In genomic region chr2:5327533-5328250, GRCm38 (mm10) we compare ENCODE assay signal across 24 mouse cellular contexts.
DNase-seq lines count a peak whose midpoint lies in the region; ATAC-seq and TF ChIP-seq lines count a peak whose summit lies in the region.
"Had no signal": no experiment of that assay in that cellular context is flagged by ENCODE, and none has a peak within 500 bp of the region (broad histone marks: within the 10 kb centered on the region; RNA-seq: fewer than 3 reads in every experiment).

No protein-coding gene starts in this region.

- no peak overlapping the region for H3K27ac ChIP-seq in intestine, embryonic 14.5 days (ENCODE audit: low read depth)
- no peak overlapping the region for H3K27ac ChIP-seq in intestine, postnatal 0 days (ENCODE audit: low read depth, low read length)
- H3K27ac ChIP-seq in hindbrain, embryonic 13.5 days: peak overlapping the region; percentile 60
- no peak overlapping the region; the same call in 1 of the 2 replicates for H3K27ac ChIP-seq in neural tube, embryonic 15.5 days (replicated peaks)
- H3K27ac ChIP-seq: embryonic facial prominence, embryonic 15.5 days; forebrain, embryonic 12.5 days; layer of hippocampus, adult 2 months; left cerebral cortex, adult 2 months; limb, embryonic 12.5 days; lung, embryonic 15.5 days; midbrain, embryonic 15.5 days had no signal

- no peak for TF ChIP-seq CTCF in intestine, postnatal 0 days (IDR thresholded peaks at IDR 0.05; ENCODE audit: low read depth)
- no peak for TF ChIP-seq CTCF in brain, embryonic 14.5 days (IDR thresholded peaks at IDR 0.05; ENCODE audit: borderline replicate concordance, extremely low read depth, insufficient read depth, insufficient read length)

- H3K4me3 ChIP-seq in intestine, embryonic 14.5 days (ENCODE audit: low read depth, low read length): no peak overlapping the region
- H3K4me3 ChIP-seq in intestine, postnatal 0 days (ENCODE audit: low read depth, low read length): no peak overlapping the region
- H3K4me3 ChIP-seq in hindbrain, embryonic 13.5 days: no peak overlapping the region
- no peak overlapping the region for H3K4me3 ChIP-seq in neural tube, embryonic 15.5 days (replicated peaks)
- H3K4me3 ChIP-seq: embryonic facial prominence, embryonic 15.5 days; forebrain, embryonic 12.5 days; layer of hippocampus, adult 2 months; left cerebral cortex, adult 2 months; limb, embryonic 12.5 days; lung, embryonic 15.5 days; midbrain, embryonic 15.5 days had no signal

- 71% methylated on average over 12 of the region's 12 CpGs for WGBS in intestine, embryonic 14.5 days
- WGBS in intestine, postnatal 0 days: 74% methylated on average over 12 of the region's 12 CpGs
- WGBS in hindbrain, embryonic 13.5 days: 57% methylated on average over 12 of the region's 12 CpGs
- 69% methylated on average over 12 of the region's 12 CpGs for WGBS in neural tube, embryonic 15.5 days

- no peaks in the 10 kb centered on the region for H3K4me1 ChIP-seq in intestine, embryonic 14.5 days (replicated peaks; ENCODE audit: control insufficient read depth, insufficient read depth, low read length)
- no peaks in the 10 kb centered on the region for H3K4me1 ChIP-seq in intestine, postnatal 0 days (replicated peaks; ENCODE audit: control insufficient read depth, insufficient read depth, low read length)
- peaks cover 11% of the 10 kb centered on the region for H3K4me1 ChIP-seq in hindbrain, embryonic 13.5 days (replicated peaks)
- H3K4me1 ChIP-seq in neural tube, embryonic 15.5 days: 0 out of 2 replicates have a peak, but pooled peaks cover 3% of the 10 kb centered on the region
- H3K4me1 ChIP-seq: embryonic facial prominence, embryonic 15.5 days; limb, embryonic 12.5 days; lung, embryonic 15.5 days; midbrain, embryonic 15.5 days had no signal

- H3K4me2 ChIP-seq in intestine, embryonic 14.5 days (ENCODE audit: low read length): no peak overlapping the region
- H3K4me2 ChIP-seq in intestine, postnatal 0 days (replicated peaks; ENCODE audit: low read depth): no peak overlapping the region
- no peak overlapping the region for H3K4me2 ChIP-seq in hindbrain, embryonic 13.5 days
- H3K4me2 ChIP-seq in neural tube, embryonic 15.5 days: no peak overlapping the region
- H3K4me2 ChIP-seq: embryonic facial prominence, embryonic 15.5 days; forebrain, embryonic 12.5 days; limb, embryonic 12.5 days; lung, embryonic 15.5 days; midbrain, embryonic 15.5 days had no signal

- no peak overlapping the region for H3K9ac ChIP-seq in intestine, embryonic 14.5 days (ENCODE audit: low read length)
- H3K9ac ChIP-seq in intestine, postnatal 0 days (ENCODE audit: low read depth, low read length): no peak overlapping the region
- no peak overlapping the region for H3K9ac ChIP-seq in hindbrain, embryonic 13.5 days
- H3K9ac ChIP-seq in neural tube, embryonic 15.5 days (replicated peaks): no peak overlapping the region
- H3K9ac ChIP-seq: embryonic facial prominence, embryonic 15.5 days; forebrain, embryonic 12.5 days; forebrain, postnatal 0 days; limb, embryonic 12.5 days; lung, embryonic 15.5 days; midbrain, embryonic 15.5 days had no signal

- no peaks in the 10 kb centered on the region for H3K27me3 ChIP-seq in intestine, embryonic 14.5 days (replicated peaks; ENCODE audit: control insufficient read depth, insufficient read depth, low read length)
- H3K27me3 ChIP-seq in intestine, postnatal 0 days (replicated peaks; ENCODE audit: control insufficient read depth, insufficient read depth, low read length): no peaks in the 10 kb centered on the region
- H3K27me3 ChIP-seq in hindbrain, embryonic 13.5 days: no peaks in the 10 kb centered on the region
- no peaks in the 10 kb centered on the region for H3K27me3 ChIP-seq in neural tube, embryonic 15.5 days (replicated peaks)
- H3K27me3 ChIP-seq: embryonic facial prominence, embryonic 15.5 days; forebrain, embryonic 12.5 days; limb, embryonic 12.5 days; lung, embryonic 15.5 days; midbrain, embryonic 15.5 days had no signal

- no peaks in the 10 kb centered on the region for H3K36me3 ChIP-seq in intestine, embryonic 14.5 days (ENCODE audit: control insufficient read depth, insufficient read depth, low read length)
- 0 out of 2 replicates have a peak, but pooled peaks cover 5% of the 10 kb centered on the region for H3K36me3 ChIP-seq in intestine, postnatal 0 days (ENCODE audit: control insufficient read depth, insufficient read depth)
- no peaks in the 10 kb centered on the region for H3K36me3 ChIP-seq in hindbrain, embryonic 13.5 days
- H3K36me3 ChIP-seq in neural tube, embryonic 15.5 days: no peaks in the 10 kb centered on the region
- H3K36me3 ChIP-seq: embryonic facial prominence, embryonic 15.5 days; forebrain, embryonic 12.5 days; limb, embryonic 12.5 days; lung, embryonic 15.5 days; midbrain, embryonic 15.5 days had no signal

- ATAC-seq in intestine, embryonic 14.5 days (replicated peaks; ENCODE audit: low FRiP score, low TSS enrichment, low read depth): no peak
- ATAC-seq in intestine, postnatal 0 days: no peak
- ATAC-seq in hindbrain, embryonic 13.5 days (ENCODE audit: low FRiP score): peak; percentile 54
- ATAC-seq in neural tube, embryonic 15.5 days (ENCODE audit: low FRiP score): 0 out of 2 replicates have a peak, but pooled peaks have one; percentile 31
- ATAC-seq: forebrain, postnatal 0 days; midbrain, embryonic 15.5 days had no signal

- DNase-seq in intestine, embryonic 14.5 days (ENCODE audit: low spot score): peak; percentile 41
- DNase-seq in brain, embryonic 14.5 days (ENCODE audit: low read depth): peak; percentile 13
- DNase-seq in embryo, embryonic 10 days (ENCODE audit: low spot score): no peak
- DNase-seq in cerebellum, adult 11-12 months: no peak
- DNase-seq: adrenal gland, postnatal 14 days; cerebellum, adult 18-20 months; cerebellum, postnatal 10 days; forebrain, postnatal 0 days; heart, postnatal 14 days; kidney, adult 2 months; kidney, postnatal 36 days; right cerebral cortex, postnatal 4 days; thymus, adult 2 months; thymus, postnatal 36 days had no signal

- no peaks in the 10 kb centered on the region for H3K9me3 ChIP-seq in intestine, embryonic 14.5 days (ENCODE audit: control insufficient read depth, low read length)
- H3K9me3 ChIP-seq in intestine, postnatal 0 days (ENCODE audit: control insufficient read depth): no peaks in the 10 kb centered on the region
- H3K9me3 ChIP-seq in hindbrain, embryonic 13.5 days: no peaks in the 10 kb centered on the region
- no peaks in the 10 kb centered on the region for H3K9me3 ChIP-seq in neural tube, embryonic 15.5 days (replicated peaks)
- H3K9me3 ChIP-seq: embryonic facial prominence, embryonic 15.5 days; forebrain, embryonic 12.5 days; limb, embryonic 12.5 days; lung, embryonic 15.5 days; midbrain, embryonic 15.5 days had no signal

- no peak for TF ChIP-seq POLR2A in brain, embryonic 14.5 days (IDR thresholded peaks at IDR 0.05; ENCODE audit: borderline replicate concordance, extremely low read depth, insufficient read depth, insufficient read length, poor library complexity, severe bottlenecking)

Comparison
In these comparisons a context has a peak if more than half of its experiments do, and no peak if none do; other contexts are left out.
1. ATAC-seq: peak in hindbrain, embryonic 13.5 days (single experiment) and neural tube, embryonic 15.5 days (single experiment); none in intestine, embryonic 14.5 days (single experiment) and intestine, postnatal 0 days (single experiment).
2. DNase-seq: peak in intestine, embryonic 14.5 days (single experiment) and brain, embryonic 14.5 days (single experiment); none in embryo, embryonic 10 days (single experiment) and cerebellum, adult 11-12 months (single experiment).